Mouse (Mus musculus) ES-Bruce4 (cell line): ENCODE measurements at regions not wholly inside any gene's neighbourhood (a gene's known extent, or its start where the extent isn't known, plus 50 kb on each side); places are given as distances from the start of the nearest gene placed in this dataset.

ENCODE experiments used
- CTCF ChIP-seq: IDR thresholded peaks from one replicate; pipeline ENCODE4 v1.8.1; 2011; ENCODE audit warnings: low read depth, low read length
- EP300 ChIP-seq: IDR thresholded peaks from 2 replicates; pipeline ENCODE4 v1.6.1; 2011; ENCODE audit warnings: low read depth, low read length; ENCODE audit not compliant: insufficient read depth
- POLR2A ChIP-seq: IDR thresholded peaks from one replicate; pipeline ENCODE4 v1.8.1; 2011; ENCODE audit warnings: low read length; ENCODE audit not compliant: insufficient read depth

DNA sequence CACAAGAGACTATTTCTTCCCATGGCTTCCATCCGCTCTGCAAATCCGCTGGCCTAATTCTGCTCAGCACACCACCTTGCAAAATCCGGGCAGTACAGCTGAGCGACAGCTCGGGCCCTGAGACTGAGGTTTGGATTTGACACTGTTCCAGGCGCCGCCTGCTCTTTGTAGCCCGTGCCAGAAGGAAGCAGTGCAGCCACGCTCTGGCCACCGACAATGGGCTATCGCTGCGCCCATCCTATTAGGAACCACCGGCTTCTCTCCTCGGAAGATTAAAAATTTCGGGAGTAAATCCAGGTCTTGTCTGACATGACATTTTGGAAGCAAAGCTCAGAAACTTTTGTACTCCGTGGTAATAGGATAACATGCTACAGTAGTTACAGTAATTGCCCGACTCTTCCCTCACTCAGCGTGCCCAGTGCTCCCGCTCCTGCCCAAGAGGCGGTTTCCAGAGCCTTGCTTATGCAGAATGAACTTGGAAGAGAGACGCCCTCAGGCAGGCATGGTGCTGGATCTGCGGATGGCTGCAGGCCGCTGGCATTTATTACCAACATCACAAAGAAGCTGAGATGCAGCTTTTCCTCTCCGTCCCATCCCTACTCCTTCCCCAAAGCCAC, 476.1 kb upstream of the Zdhhc25 start:
- TF ChIP-seq CTCF (no peak), POLR2A (no peak), EP300 (no peak)
